Mouse (Mus musculus): ENCODE data around the gene Notum.

DNA sequence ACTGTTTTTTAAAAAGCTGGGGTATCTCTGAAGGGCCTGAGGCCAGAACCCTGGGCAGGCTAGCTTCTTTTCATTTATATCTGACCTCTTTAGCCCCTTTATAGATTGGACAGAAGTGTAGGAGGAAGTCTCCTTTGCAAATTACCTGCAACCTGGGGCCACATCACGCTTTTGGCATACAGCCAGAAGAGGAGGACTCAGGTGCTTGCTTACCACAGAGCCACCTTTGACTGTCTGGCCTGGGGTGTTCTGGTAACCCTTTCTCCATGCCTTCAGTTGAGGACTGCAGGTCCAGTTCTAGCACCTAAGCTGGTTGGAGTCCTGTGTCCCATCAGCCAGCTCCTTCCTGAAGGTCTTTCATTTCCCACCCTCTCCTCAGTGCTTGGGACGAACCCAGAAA is 48.6 kb upstream of the Notum start:
- no peak for TF ChIP-seq CTCF (IDR thresholded peaks at IDR 0.05)
- no peak for TF ChIP-seq POLR2A (IDR thresholded peaks at IDR 0.05; ENCODE audit: insufficient read depth, low read depth, low read length)
- TF ChIP-seq EP300 (IDR thresholded peaks at IDR 0.05; ENCODE audit: insufficient read depth, low read depth, low read length) = no peak

Data from heart, adult 2 months (tissue).